Mouse (Mus musculus): ENCODE results near the gene Dach1.

Dach1 gene

DNA sequence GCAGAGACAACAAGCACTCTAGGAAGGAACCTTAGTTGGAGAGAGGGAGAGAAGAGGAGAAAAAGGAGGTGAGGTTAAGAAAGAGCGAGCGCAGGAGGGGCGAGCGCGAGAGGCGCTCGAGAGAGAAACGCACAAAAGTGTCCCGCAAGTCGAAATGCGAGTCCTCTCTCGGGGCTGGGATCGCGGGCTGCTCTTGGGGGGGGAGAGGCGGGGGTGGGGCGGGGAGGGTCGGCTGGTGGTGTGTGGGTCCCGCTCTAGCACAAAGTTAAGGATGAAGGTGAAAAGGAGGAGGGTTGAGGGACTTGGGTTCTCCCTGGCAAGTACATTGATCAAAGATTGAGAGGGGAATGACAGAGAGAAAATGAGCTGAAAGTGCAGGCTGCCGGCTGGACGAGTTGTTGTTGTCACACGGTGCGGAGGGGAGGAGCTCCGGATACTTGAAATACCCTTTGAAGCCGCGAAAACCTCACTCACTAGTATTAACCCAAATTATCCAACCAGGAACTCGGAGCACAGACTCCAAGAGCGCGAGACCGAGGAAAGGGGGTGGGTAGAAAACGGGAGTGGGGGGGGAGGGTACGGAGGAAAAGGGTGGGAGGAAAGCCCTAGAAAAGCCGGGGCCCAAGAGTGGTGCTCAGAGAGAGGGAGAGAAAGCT lies at the start of gene Dach1:
Gene Dach1, minus strand, starts transcription at position 345 of the 656 bp plus-strand sequence.
- DNase-seq (ENCODE audit: low read depth), result no peak

- no peak for DNase-seq (ENCODE audit: low read depth)
These were observed 30.5 kb upstream of the Dach1 start for GRCm38 (mm10) chr14:98200089-98200488.

DNA sequence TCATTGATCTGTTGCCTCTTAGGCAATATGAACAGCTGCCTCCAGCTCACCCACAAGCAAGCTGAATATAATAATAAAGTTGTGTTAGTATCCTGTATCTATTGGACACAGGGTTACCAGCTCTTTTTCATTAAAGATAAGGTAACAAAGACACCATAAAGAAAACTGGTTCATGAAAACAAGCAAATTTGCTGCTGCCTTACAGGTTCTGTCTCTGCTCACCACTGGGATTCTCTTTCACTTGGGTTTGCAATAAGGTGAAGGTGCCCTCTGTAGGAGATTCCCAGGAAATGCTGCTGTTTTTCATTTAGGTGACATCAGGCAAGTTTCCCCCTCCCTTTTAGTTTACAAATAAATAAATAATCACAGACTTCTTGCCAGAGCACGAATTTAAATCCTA lies 12.0 kb upstream of the Dach1 start:
- no peak for DNase-seq (ENCODE audit: low read depth)

GRCm38 (mm10) chr14:98173831-98174230 lies 4.3 kb upstream of the Dach1 start:
- no peak for DNase-seq (ENCODE audit: low read depth)

- no peak for DNase-seq (ENCODE audit: low read depth)
These were observed 2.9 kb upstream of the Dach1 start for GRCm38 (mm10) chr14:98172394-98172905.

GRCm38 (mm10) chr14:98171861-98172260 lies 2.3 kb upstream of the Dach1 start:
- no peak for DNase-seq (ENCODE audit: low read depth)

DNA sequence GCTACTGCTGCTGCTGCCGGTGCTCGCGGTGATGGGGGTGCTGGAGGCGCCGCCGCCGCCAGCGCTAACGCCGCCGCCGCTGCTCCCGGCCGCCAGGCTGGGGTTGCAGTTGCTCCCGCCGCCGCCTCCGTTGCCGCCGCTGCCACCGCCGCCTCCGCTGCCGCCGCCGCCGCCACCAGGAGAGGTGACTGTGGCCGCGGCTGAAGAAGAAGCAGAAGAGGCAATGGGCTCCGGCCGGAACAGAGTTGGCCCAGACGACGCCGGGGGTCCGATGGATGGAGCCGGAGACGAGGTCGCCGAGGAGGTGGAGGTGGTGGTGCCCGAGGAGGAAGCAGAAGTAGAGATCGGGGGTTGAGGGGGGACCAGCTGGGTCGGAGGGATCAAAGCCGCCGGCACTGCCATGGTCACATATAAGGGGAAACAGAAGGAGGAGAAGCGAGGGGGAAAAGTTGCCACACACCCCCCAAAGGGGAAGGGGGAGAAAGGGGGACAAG lies 610 bp downstream of the Dach1 start:
- no peak for DNase-seq (ENCODE audit: low read depth)

GRCm38 (mm10) chr14:98168039-98168907 lies 1.3 kb downstream of the Dach1 start:
- no peak for DNase-seq (ENCODE audit: low read depth)

- no peak for DNase-seq (ENCODE audit: low read depth)
These were observed 2.2 kb downstream of the Dach1 start for GRCm38 (mm10) chr14:98167186-98168038.

- no peak for DNase-seq (ENCODE audit: low read depth)
These were observed 3.1 kb downstream of the Dach1 start for GRCm38 (mm10) chr14:98166318-98166976.

DNA sequence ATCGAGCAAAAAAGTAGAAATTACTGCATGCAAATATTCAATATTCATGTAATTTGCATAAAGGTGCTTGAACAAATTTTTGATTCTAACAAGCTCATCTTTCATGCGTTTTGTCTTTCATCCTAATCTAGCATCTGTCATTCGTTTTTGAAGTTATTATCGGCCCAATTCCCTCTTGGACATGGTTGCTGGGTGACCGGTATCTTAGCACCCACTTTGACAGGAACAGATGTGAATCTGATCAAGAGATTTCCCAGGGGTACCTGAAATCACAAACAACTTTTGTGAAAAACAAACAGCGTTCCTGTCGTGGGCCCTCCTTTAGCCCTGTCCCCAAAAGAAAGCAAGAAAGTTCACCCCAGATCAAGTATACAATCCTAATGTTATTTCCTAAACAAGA lies 12.8 kb downstream of the Dach1 start:
- no peak for DNase-seq (ENCODE audit: low read depth)

DNA sequence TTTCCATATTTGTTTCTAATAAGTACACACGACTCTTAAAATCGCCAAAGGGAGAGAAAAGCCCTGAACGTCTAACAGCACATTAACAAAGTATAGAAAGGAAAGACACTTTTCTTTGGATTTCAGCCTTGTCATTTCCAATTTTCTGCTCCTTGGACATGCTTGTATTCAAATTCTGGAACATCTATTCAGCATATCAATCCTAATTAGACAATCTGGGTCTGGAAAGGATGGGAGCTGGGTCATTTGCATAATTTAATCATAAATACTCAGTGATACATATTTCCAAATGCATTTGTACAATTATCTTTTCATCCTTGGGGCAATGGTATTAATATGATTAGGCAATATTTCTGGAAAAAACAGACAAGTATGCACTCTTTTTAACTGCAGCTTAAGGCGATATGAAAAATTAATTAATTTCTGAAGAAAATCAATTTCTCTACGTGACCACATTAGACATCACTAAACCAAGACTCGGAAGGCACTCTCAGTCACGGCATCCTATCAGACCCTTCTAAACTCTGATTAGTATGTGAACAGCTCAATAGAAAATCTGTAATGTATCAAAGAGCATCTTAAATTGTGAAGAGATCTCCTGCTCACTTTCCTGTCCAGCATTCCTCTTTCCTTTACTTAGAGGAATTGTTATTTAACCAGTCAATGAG lies 13.7 kb downstream of the Dach1 start:
- DNase-seq (ENCODE audit: low read depth), result no peak

- DNase-seq (ENCODE audit: low read depth), result no peak
These were observed 14.6 kb downstream of the Dach1 start for GRCm38 (mm10) chr14:98154832-98155422.

- no peak for DNase-seq (ENCODE audit: low read depth)
These were observed 27.8 kb downstream of the Dach1 start for GRCm38 (mm10) chr14:98141758-98142157.

DNA sequence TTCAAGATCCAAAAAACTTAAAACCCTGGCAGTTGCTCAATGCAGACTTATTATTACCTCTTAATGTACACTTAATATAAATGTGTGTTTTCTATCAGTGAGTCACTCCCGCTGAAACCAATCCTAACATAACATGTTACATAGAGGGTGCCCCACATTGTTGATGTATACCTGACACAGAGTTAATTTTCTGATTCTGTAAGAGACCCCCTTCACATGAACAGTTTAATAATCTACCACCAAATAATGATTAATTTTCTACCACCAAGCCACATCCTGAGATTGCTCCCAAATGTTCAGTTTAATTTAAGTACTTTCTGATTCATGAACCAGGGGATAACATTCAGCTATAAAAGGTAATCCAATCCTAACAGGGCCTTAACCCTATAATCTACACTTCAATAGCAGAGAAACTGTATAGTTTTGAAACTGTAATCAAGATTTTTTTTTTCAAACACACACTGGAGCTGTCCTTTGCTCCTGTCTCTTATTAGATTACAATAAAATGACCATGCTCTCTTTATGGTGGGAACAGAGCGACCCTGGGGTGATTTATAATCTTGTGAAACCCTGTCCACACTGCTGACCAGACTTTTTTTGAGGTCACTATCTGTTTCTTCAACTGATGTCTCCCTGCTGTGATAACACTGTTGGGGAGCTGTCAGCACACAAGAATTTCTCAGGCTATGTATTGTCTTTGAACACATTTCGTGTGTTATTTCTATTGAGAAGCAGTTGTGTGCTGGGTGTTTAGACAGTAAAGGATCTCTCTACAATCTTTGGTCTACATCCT lies 30.5 kb downstream of the Dach1 start:
- no peak for DNase-seq (ENCODE audit: low read depth)

GRCm38 (mm10) chr14:98134546-98134945 lies 35.0 kb downstream of the Dach1 start:
- DNase-seq (ENCODE audit: low read depth), result no peak

DNA sequence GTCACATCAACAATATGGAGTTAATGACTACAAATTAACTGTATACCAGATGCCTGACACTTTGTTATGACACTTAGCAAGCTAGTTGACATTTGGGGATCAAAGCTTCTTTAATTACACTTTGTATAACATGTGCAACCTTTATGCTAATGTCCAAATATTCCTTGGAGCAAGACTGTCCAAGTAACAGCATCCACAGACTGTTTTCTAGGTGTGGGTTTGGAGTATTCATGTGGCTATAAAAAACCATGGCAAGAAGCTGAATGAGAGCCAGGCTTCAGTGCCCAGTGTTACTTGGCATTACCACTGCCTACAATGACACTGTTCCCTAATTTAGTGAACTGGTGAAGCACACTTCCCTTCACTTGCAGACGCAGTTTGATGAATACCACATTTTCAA lies 46.5 kb downstream of the Dach1 start:
- DNase-seq (ENCODE audit: low read depth), result no peak

DNA sequence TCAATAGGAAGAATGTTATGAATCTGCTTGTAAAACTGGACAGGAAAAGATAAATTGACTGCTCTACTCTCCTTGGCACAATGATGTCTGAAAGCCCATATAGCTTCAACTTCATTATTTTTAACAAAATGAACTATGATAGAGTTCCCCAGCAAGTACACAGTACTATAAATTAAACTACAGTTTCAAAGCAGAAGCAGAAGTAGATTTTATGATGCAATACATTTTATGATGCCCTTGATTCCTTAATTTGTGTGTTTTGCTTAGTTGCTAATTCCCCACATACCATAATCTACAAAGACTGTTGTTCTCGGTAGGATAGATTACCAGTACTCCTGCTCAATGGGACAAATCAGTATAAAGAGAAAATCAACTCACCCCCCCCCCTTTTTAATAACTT lies 52.9 kb downstream of the Dach1 start:
- DNase-seq (ENCODE audit: low read depth), result no peak

DNA sequence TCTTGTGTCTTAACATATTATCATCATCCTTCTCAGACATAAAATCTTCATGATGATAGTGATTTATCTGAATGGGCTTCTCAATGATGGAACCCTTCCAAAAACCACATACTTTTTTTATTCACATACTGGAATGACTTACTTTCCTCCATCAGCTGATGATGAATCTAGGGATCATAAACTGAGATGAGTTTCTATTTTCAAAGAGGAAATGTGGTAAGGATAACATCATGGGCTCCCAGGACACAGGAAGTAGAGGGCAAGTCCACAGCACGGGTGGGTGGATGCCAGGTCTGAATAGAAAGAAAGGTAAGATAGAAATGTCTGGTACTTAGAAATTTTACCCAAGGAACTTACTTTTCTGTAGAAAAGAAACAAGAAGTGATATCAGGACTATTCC lies 56.5 kb downstream of the Dach1 start:
- DNase-seq (ENCODE audit: low read depth), result no peak

GRCm38 (mm10) chr14:98109929-98110328 lies 59.6 kb downstream of the Dach1 start:
- DNase-seq (ENCODE audit: low read depth), result no peak

Data from c-Kit-positive CD71-positive TER-119-negative erythroid progenitor cells, embryonic 14.5 days (primary cell).